Mouse (Mus musculus): ENCODE data around the gene Sirt4. TPM values are rescaled to one million over a fixed set of nuclear protein-coding genes. Genes with fewer than 3 reads are reported as not detected.

The Sirt4 gene
- polyA plus RNA-seq, 1 experiment from 2014 or later, result 6.0 TPM

GRCm38 (mm10) chr5:115431061-115431897, 53.2 kb downstream of the Sirt4 start:
- Histone ChIP-seq H3K9me3 (replicated peaks) (no peaks in the 10 kb centered on the region), H3K4me3 (replicated peaks) (no peak overlapping the region), H3K27me3 (peaks cover 100% of the 10 kb centered on the region), H3K4me1 (replicated peaks) (0 out of 2 replicates have a peak, but pooled peaks cover 2% of the 10 kb centered on the region), H3K9ac (no peak overlapping the region), H3K27ac (replicated peaks) (no peak overlapping the region), H3K36me3 (replicated peaks) (no peaks in the 10 kb centered on the region), H3K4me2 (peak overlapping the region; percentile 69; the same call in 1 of the 2 replicates)
- WGBS (ENCODE audit: insufficient replicate concordance), result 10% methylated on average over 14 of the region's 14 CpGs
- ATAC-seq (ENCODE audit: insufficient read depth), result no peak

DNA sequence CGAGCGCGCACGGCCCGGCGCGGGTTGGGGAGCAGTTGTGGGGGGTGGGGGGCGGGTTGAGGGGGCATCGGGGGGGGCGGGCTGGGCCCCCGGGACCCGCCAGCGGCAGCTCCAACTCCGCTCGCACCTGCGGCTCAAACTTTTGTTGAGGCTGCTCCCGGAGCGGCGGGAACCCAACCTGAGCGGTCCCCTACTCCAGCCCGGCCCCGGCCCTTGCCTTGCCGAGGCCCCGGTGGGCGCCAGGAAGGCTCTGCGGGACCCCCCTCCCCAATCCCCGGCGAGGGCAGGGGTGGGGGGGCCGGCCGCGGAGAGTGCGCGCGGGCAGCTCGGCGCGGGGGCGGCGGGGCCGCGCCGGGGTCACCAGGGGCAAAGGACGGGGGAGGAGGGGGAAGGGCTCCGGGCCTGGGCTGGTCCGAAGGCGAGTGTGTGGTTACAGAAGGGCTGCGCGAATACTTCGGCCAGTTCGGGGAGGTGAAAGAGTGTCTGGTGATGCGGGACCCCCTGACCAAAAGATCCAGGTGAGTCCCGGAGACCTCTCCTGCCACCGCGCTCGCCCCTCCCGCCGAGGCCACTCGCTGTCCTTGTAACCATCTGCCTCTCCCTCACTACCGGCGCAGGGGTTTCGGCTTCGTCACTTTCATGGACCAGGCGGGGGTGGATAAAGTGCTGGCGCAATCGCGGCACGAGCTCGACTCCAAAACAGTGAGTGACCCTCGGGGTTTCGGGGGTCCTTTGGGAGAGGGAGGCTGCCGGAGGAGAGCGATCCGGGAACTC, 54.2 kb downstream of the Sirt4 start:
- Histone ChIP-seq H3K4me2 (peak overlapping the region; percentile 69), H3K9me3 (replicated peaks) (no peaks in the 10 kb centered on the region), H3K27me3 (peaks cover 100% of the 10 kb centered on the region), H3K9ac (no peak overlapping the region), H3K36me3 (replicated peaks) (no peaks in the 10 kb centered on the region), H3K4me3 (replicated peaks) (peak overlapping the region; percentile 54), H3K4me1 (replicated peaks) (0 out of 2 replicates have a peak, but pooled peaks cover 2% of the 10 kb centered on the region), H3K27ac (replicated peaks) (no peak overlapping the region)
- ATAC-seq (ENCODE audit: insufficient read depth), result no peak
- WGBS (ENCODE audit: insufficient replicate concordance), result 2% methylated on average over 64 of the region's 73 CpGs

- Histone ChIP-seq H3K4me2 (peak within 1 kb of the TSS; percentile 69), H3K36me3 (replicated peaks) (no peaks in the 10 kb centered on the region), H3K4me3 (replicated peaks) (peak within 1 kb of the TSS; percentile 54), H3K27ac (replicated peaks) (no peak within 1 kb of the TSS), H3K9ac (no peak within 1 kb of the TSS; the same call in 1 of the 2 replicates), H3K4me1 (replicated peaks) (0 out of 2 replicates have a peak, but pooled peaks cover 2% of the 10 kb centered on the region), H3K27me3 (peaks cover 98% of the 10 kb centered on the region), H3K9me3 (replicated peaks) (no peaks in the 10 kb centered on the region)
- ATAC-seq (ENCODE audit: insufficient read depth), result no peak
- 0% methylated on average over 61 of the region's 117 CpGs for WGBS (ENCODE audit: insufficient replicate concordance)
These were observed 55.0 kb downstream of the Sirt4 start, which contains the start of gene Msi1 for GRCm38 (mm10) chr5:115429359-115430186. TSS of gene Msi1 (plus strand) at chr5:115429599.

DNA sequence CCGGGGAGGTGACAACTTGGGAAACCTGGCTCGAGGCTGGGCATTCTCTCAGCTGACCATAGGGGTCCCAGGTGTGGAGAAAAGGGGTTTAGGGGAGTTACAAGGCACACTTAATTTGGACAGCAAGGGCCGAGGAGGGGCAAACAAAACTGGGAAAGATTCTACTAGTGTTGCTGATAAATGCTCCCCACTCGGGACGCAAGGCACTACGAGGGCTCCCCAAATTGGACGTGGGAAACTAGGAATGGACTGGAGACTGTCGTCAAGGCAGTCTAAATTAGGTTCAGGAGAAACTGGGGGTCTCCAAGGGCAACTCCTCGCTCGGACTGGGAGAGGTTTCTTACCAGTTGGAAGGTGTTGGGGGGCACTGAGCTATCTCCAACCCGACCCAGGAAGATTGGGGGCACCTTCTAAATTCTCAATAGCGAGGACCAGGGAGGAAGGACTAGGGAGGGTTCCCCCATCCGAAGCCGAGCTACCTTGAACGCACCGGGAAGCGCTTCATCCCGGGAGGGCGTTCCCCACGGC, 55.6 kb downstream of the Sirt4 start:
- H3K9ac ChIP-seq, result no peak overlapping the region
- H3K27ac ChIP-seq (replicated peaks), result no peak overlapping the region
- H3K4me2 ChIP-seq, result peak overlapping the region; percentile 69
- 3% methylated on average over 20 of the region's 20 CpGs for WGBS (ENCODE audit: insufficient replicate concordance)
- peaks cover 91% of the 10 kb centered on the region for H3K27me3 ChIP-seq
- ATAC-seq (ENCODE audit: insufficient read depth), result no peak
- H3K36me3 ChIP-seq (replicated peaks), result no peaks in the 10 kb centered on the region
- H3K4me1 ChIP-seq (replicated peaks), result 0 out of 2 replicates have a peak, but pooled peaks cover 2% of the 10 kb centered on the region
- no peaks in the 10 kb centered on the region for H3K9me3 ChIP-seq (replicated peaks)
- peak overlapping the region; percentile 54 for H3K4me3 ChIP-seq (replicated peaks)

Other genes with a start within 250 kb of the Sirt4 start
- 84.0 and 88.1 TPM in 2 replicates for gene Pop5, start 248.9 kb downstream of the Sirt4 start, polyA plus RNA-seq (2015; fragmentation: Nextera tagmentation; extraction: Ambion mirVana)
- gene Rnf10, start 211.8 kb downstream of the Sirt4 start, polyA plus RNA-seq (2015; fragmentation: Nextera tagmentation; extraction: Ambion mirVana), result 146 and 173 TPM in 2 replicates
- gene Coq5, start 205.1 kb downstream of the Sirt4 start, polyA plus RNA-seq (2015; fragmentation: Nextera tagmentation; extraction: Ambion mirVana), result 27.5 and 28.4 TPM in 2 replicates
- gene Dynll1, start 183.7 kb downstream of the Sirt4 start, polyA plus RNA-seq (2015; fragmentation: Nextera tagmentation; extraction: Ambion mirVana), result 525 and 554 TPM in 2 replicates
- 88.7 and 92.1 TPM in 2 replicates for gene Srsf9, start 157.5 kb downstream of the Sirt4 start, polyA plus RNA-seq (2015; fragmentation: Nextera tagmentation; extraction: Ambion mirVana)
- 11.6 and 13.4 TPM in 2 replicates for gene Gatc, start 143.5 kb downstream of the Sirt4 start, polyA plus RNA-seq (2015; fragmentation: Nextera tagmentation; extraction: Ambion mirVana)
- gene Triap1, start 143.5 kb downstream of the Sirt4 start, polyA plus RNA-seq (2015; fragmentation: Nextera tagmentation; extraction: Ambion mirVana), result 26.6 and 29.6 TPM in 2 replicates
- 700 and 702 TPM in 2 replicates for gene Cox6a1, start 135.7 kb downstream of the Sirt4 start, polyA plus RNA-seq (2015; fragmentation: Nextera tagmentation; extraction: Ambion mirVana)
- gene Msi1, start 55.1 kb downstream of the Sirt4 start, polyA plus RNA-seq (2015; fragmentation: Nextera tagmentation; extraction: Ambion mirVana), result 0.36 and 0.44 TPM in 2 replicates
- not detected in 2 replicates for gene Pla2g1b, start 18.5 kb downstream of the Sirt4 start, polyA plus RNA-seq (2015; fragmentation: Nextera tagmentation; extraction: Ambion mirVana)
- gene Pxn, start 22.0 kb upstream of the Sirt4 start, polyA plus RNA-seq (2015; fragmentation: Nextera tagmentation; extraction: Ambion mirVana), result 15.2 and 16.8 TPM in 2 replicates
- 1,028 and 1,078 TPM in 2 replicates for gene Rplp0, start 74.7 kb upstream of the Sirt4 start, polyA plus RNA-seq (2015; fragmentation: Nextera tagmentation; extraction: Ambion mirVana)
- 15.0 and 17.3 TPM in 2 replicates for gene Gcn1l1, start 80.5 kb upstream of the Sirt4 start, polyA plus RNA-seq (2015; fragmentation: Nextera tagmentation; extraction: Ambion mirVana)
- 12.0 and 13.1 TPM in 2 replicates for gene Rab35, start 147.2 kb upstream of the Sirt4 start, polyA plus RNA-seq (2015; fragmentation: Nextera tagmentation; extraction: Ambion mirVana)
- 2.1 and 2.4 TPM in 2 replicates for gene Bicdl1, start 246.9 kb upstream of the Sirt4 start, polyA plus RNA-seq (2015; fragmentation: Nextera tagmentation; extraction: Ambion mirVana)

Measured in liver, embryonic 15.5 days (tissue).